Mouse (Mus musculus): ENCODE measurements at regions not wholly inside any gene's neighbourhood (a gene's known extent, or its start where the extent isn't known, plus 50 kb on each side); places are given as distances from the start of the nearest gene placed in this dataset.

DNA sequence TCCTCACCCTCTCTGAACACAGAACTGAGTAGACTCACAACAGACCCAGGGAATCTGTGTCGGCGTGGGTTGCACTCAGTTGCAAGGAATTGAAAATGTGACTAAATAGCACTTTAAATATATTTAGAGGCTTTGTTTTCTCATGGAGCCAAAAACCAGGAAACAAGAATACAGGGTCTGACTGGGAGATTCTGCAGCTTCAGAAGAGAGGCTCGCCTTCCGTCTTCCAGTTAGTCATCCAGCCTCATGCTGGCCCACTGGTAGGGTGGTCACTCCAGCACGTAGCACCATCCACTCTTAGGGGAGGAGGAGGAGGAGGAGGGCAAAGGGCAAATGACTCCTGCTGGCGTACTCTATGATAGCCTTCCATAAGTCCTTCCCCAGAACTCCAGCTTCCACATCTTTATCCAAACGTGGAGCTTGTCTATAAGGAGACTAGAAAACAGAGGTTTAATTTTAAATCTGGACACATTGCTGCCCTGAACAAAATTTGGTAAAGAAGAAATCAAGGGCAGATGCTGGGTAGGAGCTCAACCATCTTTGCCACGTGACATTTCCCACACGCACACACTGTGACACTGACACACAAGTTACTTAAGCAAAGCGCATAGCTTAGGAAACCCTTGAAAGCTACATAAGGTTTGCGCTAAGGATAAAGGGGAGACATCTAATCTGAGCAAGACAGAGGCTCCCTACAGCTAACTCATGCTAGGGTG lies 60.8 kb downstream of the Mis18a start:
- no peak for DNase-seq (ENCODE audit: low read depth, low spot score)

DNA sequence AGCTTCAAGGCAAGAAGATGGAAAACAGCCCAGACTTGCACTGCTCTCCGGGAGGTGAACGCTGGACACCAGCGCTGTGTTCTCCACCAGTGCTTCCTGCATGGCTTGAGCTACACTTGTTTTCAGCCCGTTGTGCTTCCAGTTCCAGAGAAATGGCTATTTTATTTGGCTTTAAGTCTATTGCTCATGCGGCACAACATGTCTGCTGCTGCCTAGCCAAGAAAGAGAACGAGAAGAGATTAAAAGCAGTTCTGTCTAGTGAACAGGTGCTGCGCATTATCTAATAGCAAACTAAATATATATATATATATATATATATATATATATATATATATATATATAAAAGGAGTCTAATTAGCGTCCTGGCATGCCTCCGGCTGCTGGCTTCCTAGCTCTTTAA lies 63.1 kb downstream of the Mis18a start:
- no peak for DNase-seq (ENCODE audit: low read depth, low spot score)

DNA sequence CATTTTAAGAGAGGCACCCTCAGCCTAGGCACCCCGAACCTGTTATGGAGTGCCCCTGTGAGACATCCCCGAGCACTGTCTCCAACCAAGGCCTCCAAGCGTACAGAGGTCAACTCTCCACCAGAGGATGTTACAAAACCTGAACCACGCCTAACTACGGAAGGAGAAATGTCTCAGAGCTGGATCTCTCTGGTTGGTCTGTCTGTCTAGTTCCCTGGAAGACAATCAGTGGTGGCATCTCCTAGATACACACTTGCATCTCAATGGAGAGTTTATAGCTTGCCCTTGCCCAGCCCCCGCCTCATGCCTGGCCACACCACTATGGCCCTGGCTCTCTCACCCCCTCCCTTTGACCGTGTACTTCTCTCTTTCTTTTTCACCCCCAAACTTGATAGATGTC lies 69.2 kb downstream of the Mis18a start:
- no peak for DNase-seq (ENCODE audit: low read depth, low spot score)

- no peak for DNase-seq (ENCODE audit: low read depth, low spot score)
Measured at GRCm38 (mm10) chr16:90657027-90657426, 70.2 kb downstream of the Mis18a start.

DNA sequence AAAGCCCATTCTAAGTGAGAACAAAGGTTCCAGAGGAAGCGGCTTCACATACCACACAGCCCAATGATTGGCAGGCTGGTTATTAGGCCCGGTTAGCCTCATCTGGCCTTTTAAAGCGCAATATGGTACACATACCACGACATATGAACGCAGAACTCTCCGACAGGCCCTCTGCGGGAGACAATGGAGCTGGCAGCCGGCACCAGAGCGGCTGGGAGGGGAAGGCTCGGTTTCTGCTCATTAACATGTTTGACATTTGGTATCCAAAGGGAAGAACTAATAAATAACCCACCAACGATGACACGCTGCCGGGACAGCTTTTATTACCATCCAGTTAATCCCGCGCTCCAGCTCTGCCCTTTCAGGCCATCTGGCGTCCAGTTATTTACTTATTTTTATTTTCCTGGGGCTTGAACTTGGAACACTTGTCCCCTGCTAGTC lies 70.6 kb downstream of the Mis18a start:
- DNase-seq (ENCODE audit: low read depth, low spot score) = peak; percentile 79

GRCm38 (mm10) chr16:90654853-90655252 lies 72.4 kb downstream of the Mis18a start:
- DNase-seq (ENCODE audit: low read depth, low spot score) = no peak

- no peak for DNase-seq (ENCODE audit: low read depth, low spot score)
Measured at GRCm38 (mm10) chr16:90652821-90653220, 74.4 kb downstream of the Mis18a start.

DNA sequence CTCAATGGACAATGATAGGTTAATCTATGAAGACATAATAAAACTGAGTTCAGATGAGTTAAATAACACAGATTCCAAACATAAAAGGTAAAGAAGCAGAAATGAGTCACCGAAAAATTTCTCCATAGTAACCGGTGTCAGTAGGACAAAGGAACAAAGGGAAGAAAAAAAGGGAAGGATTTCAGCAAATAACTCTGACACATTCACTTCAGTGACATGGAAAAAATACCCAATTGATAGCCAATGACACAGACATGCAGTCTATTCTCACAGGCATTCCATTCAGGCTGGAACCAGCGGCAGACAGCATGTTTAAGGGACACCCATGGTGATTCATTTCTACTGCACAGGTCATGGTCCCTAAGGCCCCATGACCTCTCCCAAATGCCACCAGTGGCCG lies 79.0 kb downstream of the Mis18a start:
- peak; percentile 19 for DNase-seq (ENCODE audit: low read depth, low spot score)

DNA sequence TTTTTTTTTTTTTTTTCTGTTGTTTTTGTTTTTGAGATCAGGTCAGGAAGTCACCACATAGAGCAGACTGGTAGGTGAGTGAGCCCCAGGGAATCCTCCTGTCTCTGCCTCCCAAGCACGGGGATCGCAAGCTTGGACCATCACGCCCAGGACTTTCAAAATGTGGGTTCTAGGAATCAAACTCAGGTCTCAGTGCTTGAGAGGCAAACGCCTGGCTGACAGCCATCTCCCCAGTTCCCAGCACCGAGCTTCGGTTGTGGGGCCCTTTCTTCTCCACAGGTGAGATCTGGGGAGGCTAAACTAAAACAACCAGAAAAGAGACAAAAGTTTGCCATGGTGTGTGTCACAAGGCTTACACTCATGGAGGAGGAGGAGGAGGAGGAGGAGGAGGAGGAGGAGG lies 84.5 kb downstream of the Mis18a start:
- DNase-seq (ENCODE audit: low read depth, low spot score) = no peak

- no peak for DNase-seq (ENCODE audit: low read depth, low spot score)
Measured at GRCm38 (mm10) chr16:90635216-90635615, 92.0 kb downstream of the Mis18a start.

- no peak for DNase-seq (ENCODE audit: low read depth, low spot score)
Measured at GRCm38 (mm10) chr16:90629976-90630375, 97.2 kb downstream of the Mis18a start.

DNA sequence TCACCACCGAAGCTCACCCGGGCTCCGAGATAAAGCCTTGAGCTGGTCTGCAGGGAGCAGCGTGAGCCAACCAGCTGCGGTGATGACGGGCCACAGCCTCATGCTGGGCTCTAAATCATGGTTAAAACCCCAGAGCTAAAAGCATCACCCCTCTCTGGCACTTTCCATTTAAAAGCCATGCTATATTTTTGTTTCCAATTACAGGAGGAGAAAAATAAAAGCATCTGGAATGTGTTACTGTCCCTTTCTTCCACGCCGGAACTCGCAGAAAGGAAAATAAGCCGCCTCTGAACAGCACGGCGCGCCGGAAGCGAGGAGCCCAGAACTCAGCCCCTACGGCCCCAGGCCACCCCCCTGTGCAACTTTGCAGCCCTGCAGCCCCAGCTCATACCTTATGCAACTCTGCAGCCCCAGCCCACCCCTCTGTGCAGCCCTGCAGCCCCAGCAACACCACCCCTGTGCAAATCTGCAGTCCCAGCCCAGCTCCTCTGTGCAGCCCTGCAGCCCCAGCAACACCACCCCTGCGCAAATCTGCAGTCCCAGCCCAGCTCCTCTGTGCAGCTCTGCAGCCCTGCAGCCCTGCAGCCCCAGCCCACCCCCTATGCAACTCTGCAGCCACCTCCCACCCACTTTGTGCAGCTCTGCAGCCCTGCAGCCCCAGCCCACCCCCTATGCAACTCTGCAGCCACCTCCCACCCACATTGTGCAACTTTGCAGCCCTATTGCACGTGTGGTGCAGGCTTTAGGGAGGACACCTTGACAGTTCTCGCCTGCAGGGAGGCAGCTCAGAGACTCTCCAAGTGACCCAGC lies 97.9 kb downstream of the Mis18a start:
- peak; percentile 72 for DNase-seq (ENCODE audit: low read depth, low spot score)

DNA sequence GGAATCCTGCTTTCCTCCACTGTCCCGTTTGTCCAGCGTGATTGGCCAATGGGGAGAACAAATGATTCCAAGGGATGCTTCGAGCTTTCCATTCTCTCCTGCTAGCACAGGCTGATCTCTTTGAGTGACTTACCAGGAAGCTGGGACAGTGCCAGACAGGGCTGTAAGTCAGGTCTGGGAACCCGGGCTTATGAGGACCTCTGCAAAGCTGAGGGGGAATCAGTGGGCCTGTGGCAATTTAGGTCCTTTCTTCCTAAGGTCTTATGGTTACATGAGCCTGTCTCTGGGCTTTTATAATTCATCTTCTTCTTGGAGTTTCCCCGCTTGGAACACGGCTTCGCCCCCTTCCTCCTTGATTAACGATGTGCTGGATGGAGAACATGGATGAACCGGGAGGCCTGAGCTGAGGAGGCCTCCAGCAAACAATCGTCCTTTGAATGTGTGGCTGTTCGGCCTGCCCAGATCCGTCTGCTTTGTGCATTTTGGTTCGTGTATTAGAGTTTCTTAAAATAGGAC lies 98.5 kb downstream of the Mis18a start:
- no peak for DNase-seq (ENCODE audit: low read depth, low spot score)

DNA sequence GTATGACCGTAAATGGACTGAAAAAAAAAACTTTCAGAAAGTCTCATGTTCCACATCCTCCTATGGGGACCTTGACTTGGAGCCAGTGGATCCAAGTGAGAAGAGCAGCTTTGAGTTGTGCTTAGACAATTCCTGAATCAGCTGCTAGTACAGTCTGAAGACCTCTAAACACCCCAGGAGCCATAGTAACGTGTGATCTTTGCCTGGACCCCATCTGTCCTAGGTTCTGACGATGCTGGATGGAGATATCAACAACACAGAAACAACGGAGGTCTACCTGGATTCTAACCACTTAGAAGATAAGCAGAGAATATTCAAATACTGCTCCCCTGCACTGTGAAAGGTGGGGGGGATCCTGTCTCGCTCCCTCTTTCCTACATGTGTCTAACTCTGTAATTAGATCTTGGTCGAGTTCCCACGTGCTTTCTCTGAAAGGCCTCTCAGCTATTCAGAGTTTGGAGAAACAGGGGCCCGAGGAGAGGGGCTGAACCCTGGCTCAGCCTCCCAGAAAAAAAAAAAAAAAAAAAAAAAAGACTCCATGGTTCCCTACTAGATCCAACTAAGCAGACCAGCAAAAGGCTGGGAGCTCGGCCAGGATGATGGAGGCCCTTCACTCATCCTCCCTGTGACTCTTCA lies 101.1 kb downstream of the Mis18a start:
- no peak for DNase-seq (ENCODE audit: low read depth, low spot score)

DNA sequence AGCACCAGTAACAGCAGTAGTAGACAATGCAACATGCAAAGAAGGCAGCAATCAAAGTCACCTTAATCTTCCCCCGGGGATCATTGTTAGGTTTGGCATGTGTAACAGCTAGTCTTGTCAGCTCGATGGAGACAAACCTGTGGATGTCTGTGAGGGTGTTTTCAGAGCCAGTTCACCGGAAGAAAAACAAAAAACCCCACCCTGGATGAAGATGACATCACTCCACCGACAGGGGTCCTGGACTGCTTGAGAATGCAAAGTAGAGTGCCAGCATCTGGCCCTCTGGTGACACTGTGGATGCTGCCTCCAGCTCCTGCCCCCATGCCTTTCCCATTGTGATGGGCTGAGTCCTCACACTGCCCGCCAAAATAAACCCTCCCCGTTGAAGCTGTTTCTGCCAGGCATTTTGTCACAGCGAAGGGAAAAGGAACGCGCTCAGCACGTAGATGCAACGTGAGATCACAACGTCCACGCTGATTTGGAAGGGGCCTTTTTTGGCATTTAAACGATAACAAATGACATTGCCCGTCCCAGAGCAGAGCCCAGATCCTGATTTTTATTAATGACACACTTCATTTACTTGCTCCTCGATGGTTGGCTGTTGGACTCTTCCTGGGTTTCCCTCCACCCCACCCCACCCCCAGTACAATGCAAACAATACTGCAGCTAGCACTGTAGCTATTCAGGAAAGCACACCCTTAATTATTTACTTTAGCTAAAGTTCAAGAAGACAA lies 101.7 kb downstream of the Mis18a start:
- no peak for DNase-seq (ENCODE audit: low read depth, low spot score)

- DNase-seq (ENCODE audit: low read depth, low spot score) = peak; percentile 34
Measured at GRCm38 (mm10) chr16:90624039-90624625, 103.1 kb downstream of the Mis18a start.

GRCm38 (mm10) chr16:90622677-90623225 lies 104.5 kb downstream of the Mis18a start:
- DNase-seq (ENCODE audit: low read depth, low spot score) = no peak

GRCm38 (mm10) chr16:90621761-90622411 lies 105.3 kb downstream of the Mis18a start:
- DNase-seq (ENCODE audit: low read depth, low spot score) = peak; percentile 75

GRCm38 (mm10) chr16:90619565-90620311 lies 107.5 kb downstream of the Mis18a start:
- peak; percentile 41 for DNase-seq (ENCODE audit: low read depth, low spot score)

DNA sequence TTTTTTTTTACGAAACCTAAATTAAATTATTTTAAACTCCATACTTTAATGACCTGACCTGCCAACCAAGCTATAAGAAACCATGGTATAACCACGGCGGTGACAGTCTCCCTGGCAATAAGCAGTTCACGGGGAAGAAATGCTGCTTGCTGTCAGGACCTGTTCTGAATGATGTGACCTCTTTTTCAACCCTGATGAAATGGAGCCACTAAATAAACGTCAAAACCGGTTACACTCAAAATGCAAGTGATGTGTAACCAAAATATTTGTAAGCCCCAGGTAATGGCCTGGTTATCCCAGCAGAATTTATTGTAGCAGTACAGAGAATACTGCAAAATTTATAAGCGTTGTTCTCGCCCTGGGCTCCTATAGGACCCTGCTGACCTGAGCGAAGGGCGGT lies 111.4 kb downstream of the Mis18a start:
- no peak for DNase-seq (ENCODE audit: low read depth, low spot score)
